Mouse (Mus musculus) cerebellum, adult 2 months (tissue): Measurements from ENCODE around the gene Dnajc11. TPM values are rescaled to one million over a fixed set of nuclear protein-coding genes. Genes with fewer than 3 reads are reported as not detected.

Experiments used
- DNase-seq, 2 experiments: peaks; one replicate each; pipeline ENCODE4 v3.0.0; 2021
- H3K27ac ChIP-seq: fragments of 200-500 bp; 2 replicates; pipeline ENCODE4 v1.5.1; 2012; ENCODE audit warnings: low read length, control low read depth, inconsistent platforms; ENCODE audit not compliant: insufficient read depth
- H3K27me3 ChIP-seq: fragments of 200-500 bp; 2 replicates; pipeline ENCODE4 v1.6.1; 2012; ENCODE audit warnings: inconsistent platforms, mild to moderate bottlenecking, low read length, moderate library complexity; ENCODE audit not compliant: control insufficient read depth, insufficient read depth
- H3K4me1 ChIP-seq: fragments of 200-500 bp; 2 replicates; pipeline ENCODE4 v1.6.1; 2011; ENCODE audit warnings: low read length; ENCODE audit not compliant: control insufficient read depth, insufficient read depth
- H3K4me3 ChIP-seq: fragments of 200-500 bp; replicated peaks from 2 replicates; pipeline ENCODE3; 2011; ENCODE audit warnings: mild to moderate bottlenecking, low read depth, low read length, control low read depth; ENCODE audit not compliant: insufficient read depth
- CTCF ChIP-seq: fragments of 200-500 bp; IDR thresholded peaks from 2 replicates; pipeline ENCODE4 v1.5.1; 2011; ENCODE audit warnings: low read depth, mild to moderate bottlenecking, control low read depth, low read length, moderate library complexity, borderline replicate concordance; ENCODE audit not compliant: insufficient read depth
- POLR2A ChIP-seq: fragments of 200-500 bp; IDR thresholded peaks from 2 replicates; pipeline ENCODE4 v1.6.1; 2011; ENCODE audit warnings: low read length, control low read depth, borderline replicate concordance; ENCODE audit not compliant: insufficient read depth
- WGBS: fragments of 180-500 bp; shearing (Covaris S2); methylation state at CpG from one replicate; pipeline ENCODE4 v1.1.7; 2018; 5-methylcytosine and 5-hydroxymethylcytosine counted together
- polyA plus RNA-seq: library from polyadenylated mRNA; depleted of rRNA; stranded (reverse); fragments of >200 nt; gene quantifications from 2 replicates; pipeline ENCODE4 v1.2.3, GENCODE M21; 2012

The Dnajc11 gene
- polyA plus RNA-seq, 1 experiment = 77.0 TPM

- Histone ChIP-seq H3K4me1 (no peaks in the 10 kb centered on the region), H3K27me3 (no peaks in the 10 kb centered on the region), H3K4me3 (no peak overlapping the region), H3K27ac (no peak overlapping the region)
- WGBS = 70% methylated on average over 20 of the region's 20 CpGs
- no peak for DNase-seq
- TF ChIP-seq CTCF (no peak), POLR2A (no peak)
Observed at GRCm38 (mm10) chr4:151919135-151919840, 14.2 kb upstream of the Dnajc11 start.

GRCm38 (mm10) chr4:151919900-151920643, 13.4 kb upstream of the Dnajc11 start:
- Histone ChIP-seq H3K4me1 (no peaks in the 10 kb centered on the region), H3K4me3 (peak overlapping the region; percentile 20), H3K27ac (no peak overlapping the region), H3K27me3 (no peaks in the 10 kb centered on the region)
- no peak for TF ChIP-seq POLR2A
- TF ChIP-seq CTCF = peak; percentile 85
- WGBS = 18% methylated on average over 16 of the region's 16 CpGs
- peak; percentile 69 to 74 for DNase-seq

GRCm38 (mm10) chr4:151922124-151922523, 11.4 kb upstream of the Dnajc11 start:
- WGBS = 89% methylated on average over 3 of the region's 3 CpGs
- no peak for TF ChIP-seq CTCF
- TF ChIP-seq POLR2A = no peak
- Histone ChIP-seq H3K27ac (no peak overlapping the region), H3K4me3 (no peak overlapping the region), H3K27me3 (no peaks in the 10 kb centered on the region), H3K4me1 (no peaks in the 10 kb centered on the region)
- DNase-seq = no peak

- peak overlapping the region; percentile 74 for H3K4me3 ChIP-seq
- peaks cover 2% of the 10 kb centered on the region for H3K4me1 ChIP-seq
- H3K27ac ChIP-seq = peak overlapping the region; percentile 51
- 76% methylated on average over 13 of the region's 13 CpGs for whole genome bisulfite sequencing
- TF ChIP-seq CTCF = no peak
- TF ChIP-seq POLR2A = no peak
- DNase-seq = no peak
- no peaks in the 10 kb centered on the region for H3K27me3 ChIP-seq
Observed at GRCm38 (mm10) chr4:151932576-151933504, 651 bp upstream of the Dnajc11 start.

- peak overlapping the region; percentile 74 for H3K4me3 ChIP-seq
- no peak for DNase-seq
- H3K27ac ChIP-seq = no peak overlapping the region
- WGBS = under 1% methylated on average over 23 of the region's 23 CpGs
- no peaks in the 10 kb centered on the region for H3K27me3 ChIP-seq
- peaks cover 2% of the 10 kb centered on the region for H3K4me1 ChIP-seq
- TF ChIP-seq POLR2A (no peak), CTCF (no peak)
Observed at GRCm38 (mm10) chr4:151934215-151934572, 703 bp downstream of the Dnajc11 start.

GRCm38 (mm10) chr4:151937441-151937840, 4.0 kb downstream of the Dnajc11 start:
- H3K4me3 ChIP-seq = no peak overlapping the region
- H3K27me3 ChIP-seq = no peaks in the 10 kb centered on the region
- DNase-seq = no peak
- TF ChIP-seq POLR2A = no peak
- TF ChIP-seq CTCF = no peak
- peaks cover 2% of the 10 kb centered on the region for H3K4me1 ChIP-seq
- H3K27ac ChIP-seq = no peak overlapping the region
- 61% methylated on average over 13 of the region's 13 CpGs for WGBS

GRCm38 (mm10) chr4:151938089-151938488, 4.6 kb downstream of the Dnajc11 start:
- Histone ChIP-seq H3K27me3 (no peaks in the 10 kb centered on the region), H3K4me1 (peaks cover 2% of the 10 kb centered on the region), H3K4me3 (no peak overlapping the region), H3K27ac (no peak overlapping the region)
- WGBS = 77% methylated on average over 3 of the region's 3 CpGs
- TF ChIP-seq POLR2A (no peak), CTCF (no peak)
- DNase-seq = no peak
